Mouse (Mus musculus) splenic B cell, adult 2 months (primary cell): ENCODE measurements around the gene Gm11034.
A peak's percentile ranks its signal among the peaks of the same experiment; 100 is the strongest.

Experiments
- DNase-seq: peaks from one replicate; pipeline ENCODE4 v3.0.0-alpha.2; 2011; ENCODE audit warnings: low read depth, low spot score
- H3K27me3 ChIP-seq: 2 replicates; pipeline ENCODE4 v1.6.1; 2012; ENCODE audit warnings: mild to moderate bottlenecking, low read length, moderate library complexity, mixed read lengths; ENCODE audit not compliant: control insufficient read depth, poor library complexity, insufficient read depth, severe bottlenecking
- H3K36me3 ChIP-seq: 2 replicates; pipeline ENCODE4 v1.6.1; 2012; ENCODE audit warnings: mild to moderate bottlenecking, low read length, moderate library complexity, mixed read lengths; ENCODE audit not compliant: control insufficient read depth, poor library complexity, insufficient read depth, severe bottlenecking

The Gm11034 gene

GRCm38 (mm10) chr8:72213536-72213935 lies at the start of gene Gm11034:
TSS of gene Gm11034 (minus strand) at chr8:72213636.
- H3K36me3 ChIP-seq: no peaks in the 10 kb centered on the region
- no peaks in the 10 kb centered on the region for H3K27me3 ChIP-seq
- DNase-seq: no peak

- H3K27me3 ChIP-seq: no peaks in the 10 kb centered on the region
- H3K36me3 ChIP-seq: no peaks in the 10 kb centered on the region
- no peak for DNase-seq
These were observed 49.3 kb upstream of the Gm11034 start for GRCm38 (mm10) chr8:72262756-72263155.

DNA sequence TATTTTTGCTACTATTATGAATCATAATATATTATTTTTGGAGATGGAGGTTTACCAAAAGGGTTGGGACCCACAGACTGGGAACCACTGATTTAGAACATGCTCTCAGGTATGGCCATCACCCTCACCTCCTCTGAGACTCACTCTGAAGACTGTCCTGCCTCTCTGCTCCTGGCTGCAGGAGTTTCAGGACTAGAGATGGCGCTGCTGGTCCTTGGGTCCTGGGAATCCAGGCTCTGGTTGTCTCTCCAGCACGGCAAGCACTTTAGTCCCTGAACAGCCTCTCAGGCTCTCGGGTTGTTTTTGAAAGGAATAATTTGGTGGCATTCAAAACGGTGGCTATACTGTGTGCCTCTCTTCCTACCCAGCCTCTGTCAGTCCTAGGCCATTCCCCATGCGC lies 48.4 kb upstream of the Gm11034 start:
- Histone ChIP-seq H3K36me3 (no peaks in the 10 kb centered on the region; the same call in 1 of the 2 replicates), H3K27me3 (no peaks in the 10 kb centered on the region)
- no peak for DNase-seq

DNA sequence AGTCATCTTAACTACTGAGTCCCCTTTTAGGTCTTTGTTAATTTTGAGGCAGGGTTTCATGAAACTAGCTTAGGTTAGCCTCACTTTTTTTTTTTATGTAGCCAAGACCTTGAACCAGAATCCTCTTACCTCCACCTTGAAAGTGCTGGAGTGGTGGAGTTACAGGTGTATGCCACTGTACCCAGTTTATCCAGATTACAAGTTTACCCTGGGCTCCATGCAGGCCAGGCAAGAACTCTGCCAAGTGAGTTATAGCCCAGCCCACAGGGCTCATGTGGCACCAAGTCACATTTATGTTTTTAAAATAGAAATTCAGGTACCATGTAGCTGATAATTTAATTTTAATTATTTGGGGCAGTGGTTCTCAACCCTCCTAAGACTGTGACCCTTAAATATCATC lies 48.0 kb upstream of the Gm11034 start:
- no peak for DNase-seq
- Histone ChIP-seq H3K36me3 (peaks cover 2% of the 10 kb centered on the region; the same call in 1 of the 2 replicates), H3K27me3 (no peaks in the 10 kb centered on the region)

DNA sequence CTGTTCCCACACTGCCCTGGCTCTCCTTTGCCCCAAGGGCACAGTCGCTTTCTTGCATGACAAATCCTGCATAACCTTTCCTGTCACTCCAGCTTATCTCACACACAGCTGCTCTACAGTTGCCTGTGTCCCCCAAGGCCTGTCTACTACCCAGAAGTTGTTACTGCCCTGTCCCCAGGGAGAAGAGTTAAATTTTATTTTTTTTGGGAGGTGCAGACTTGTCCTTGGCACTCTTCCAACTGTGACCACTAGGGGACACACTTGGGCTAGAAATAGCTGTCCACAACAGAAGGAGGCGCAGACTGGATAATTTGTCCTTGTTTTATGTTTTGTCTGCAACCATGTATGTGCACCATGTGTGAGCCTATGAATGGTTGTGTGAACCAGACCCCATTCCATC lies 47.6 kb upstream of the Gm11034 start:
- DNase-seq: peak; percentile 93
- Histone ChIP-seq H3K27me3 (no peaks in the 10 kb centered on the region), H3K36me3 (peaks cover 2% of the 10 kb centered on the region; the same call in 1 of the 2 replicates)

DNA sequence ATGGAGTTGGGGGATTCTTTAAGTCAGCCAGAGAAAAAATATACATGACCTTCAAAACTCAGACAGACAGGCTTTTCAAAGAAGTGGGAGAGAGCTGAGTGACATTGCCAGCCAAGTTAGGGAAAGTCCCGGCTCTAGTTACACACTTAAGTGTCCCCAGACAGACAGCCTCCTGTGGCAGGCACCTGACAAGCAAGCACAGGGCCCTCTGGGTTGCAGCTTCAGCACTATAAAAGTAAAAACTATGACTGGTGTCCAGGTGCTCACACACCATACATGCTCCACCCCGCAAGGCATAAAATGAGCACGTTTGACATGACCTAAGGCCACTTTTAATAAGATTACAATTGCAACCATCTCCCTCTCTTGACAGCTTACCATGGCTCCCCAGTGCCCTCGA lies 47.1 kb upstream of the Gm11034 start:
- peaks cover 2% of the 10 kb centered on the region; the same call in 1 of the 2 replicates for H3K36me3 ChIP-seq
- H3K27me3 ChIP-seq: no peaks in the 10 kb centered on the region
- peak; percentile 50 for DNase-seq

DNA sequence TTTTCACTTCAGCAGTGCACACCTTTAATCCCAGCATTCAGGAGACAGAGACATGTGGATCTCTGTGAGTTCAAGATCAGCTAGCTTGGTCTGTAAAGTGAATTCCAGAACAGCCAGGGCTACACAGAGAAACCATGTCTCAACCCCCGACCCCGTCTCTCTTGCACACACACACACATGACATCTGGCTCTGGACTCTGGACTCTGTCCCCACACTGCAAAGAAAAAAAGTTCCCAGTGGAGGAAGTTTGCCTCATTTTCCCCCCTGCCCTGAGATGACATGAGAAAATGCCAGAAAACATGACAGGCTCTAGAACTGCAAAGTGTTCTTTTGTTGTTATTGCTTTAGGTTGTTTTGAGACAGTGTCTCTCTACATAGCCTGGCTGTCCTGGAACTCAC lies 46.4 kb upstream of the Gm11034 start:
- no peak for DNase-seq
- Histone ChIP-seq H3K36me3 (peaks cover 4% of the 10 kb centered on the region; the same call in 1 of the 2 replicates), H3K27me3 (no peaks in the 10 kb centered on the region)

DNA sequence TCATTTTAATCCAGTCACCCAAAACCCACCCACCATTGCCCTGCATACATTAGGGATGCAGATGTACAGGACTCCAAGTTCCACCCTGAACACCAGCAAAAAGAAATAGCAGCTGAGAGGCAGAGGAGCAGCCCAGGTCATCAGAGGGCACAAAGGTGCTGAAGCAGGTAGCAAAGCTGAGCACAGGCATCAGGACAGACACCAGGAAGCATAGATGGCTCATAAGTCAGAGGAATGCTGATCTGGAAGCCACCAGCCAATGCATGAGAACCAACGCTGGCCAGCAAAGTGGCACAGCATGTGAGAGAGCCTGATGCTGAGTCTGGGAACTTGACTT lies 44.4 kb upstream of the Gm11034 start:
- Histone ChIP-seq H3K27me3 (no peaks in the 10 kb centered on the region), H3K36me3 (peaks cover 6% of the 10 kb centered on the region; the same call in 1 of the 2 replicates)
- no peak for DNase-seq

DNA sequence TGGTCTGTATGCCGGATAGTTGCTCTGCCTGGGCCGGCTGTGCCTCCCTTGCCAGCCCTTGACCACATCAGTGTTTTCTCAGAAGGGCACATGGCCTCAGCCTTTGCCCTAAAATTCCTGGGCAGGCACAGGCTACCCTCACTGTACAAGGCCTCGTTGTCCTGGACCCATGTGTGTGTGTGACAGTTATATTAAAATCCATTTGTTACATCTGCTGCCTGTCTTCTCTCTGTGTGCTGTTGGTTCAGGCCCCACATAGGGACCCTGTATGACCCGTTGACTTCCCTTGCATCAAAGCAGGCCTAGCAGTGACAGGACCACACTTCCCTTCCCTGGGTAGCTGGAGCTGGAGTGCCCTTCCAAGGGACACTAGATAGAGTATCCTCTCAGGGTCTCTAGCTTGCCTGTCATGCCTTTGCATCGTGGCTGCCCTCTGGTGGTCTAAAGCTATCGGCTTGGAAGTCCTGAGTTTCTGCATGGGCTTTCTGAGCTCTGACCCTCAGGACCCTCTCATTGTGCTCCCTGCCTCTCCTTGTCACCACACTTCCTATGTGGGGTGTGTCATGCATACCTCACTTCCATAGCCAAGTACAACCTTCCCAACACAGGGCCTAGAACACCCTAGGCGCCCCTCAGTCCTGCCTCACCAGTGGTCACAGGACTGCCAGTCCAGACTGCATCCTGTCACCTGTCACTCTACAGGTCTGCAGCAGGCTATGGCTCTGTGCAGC lies 43.9 kb upstream of the Gm11034 start:
- peak; percentile 69 for DNase-seq
- peaks cover 6% of the 10 kb centered on the region; the same call in 1 of the 2 replicates for H3K36me3 ChIP-seq
- no peaks in the 10 kb centered on the region for H3K27me3 ChIP-seq

GRCm38 (mm10) chr8:72244610-72245009 lies 31.2 kb upstream of the Gm11034 start:
- no peak for DNase-seq
- H3K36me3 ChIP-seq: peaks cover 4% of the 10 kb centered on the region
- no peaks in the 10 kb centered on the region for H3K27me3 ChIP-seq

- no peak for DNase-seq
- Histone ChIP-seq H3K27me3 (no peaks in the 10 kb centered on the region), H3K36me3 (peaks cover 2% of the 10 kb centered on the region; the same call in 1 of the 2 replicates)
These were observed 28.8 kb upstream of the Gm11034 start for GRCm38 (mm10) chr8:72242226-72242625.

DNA sequence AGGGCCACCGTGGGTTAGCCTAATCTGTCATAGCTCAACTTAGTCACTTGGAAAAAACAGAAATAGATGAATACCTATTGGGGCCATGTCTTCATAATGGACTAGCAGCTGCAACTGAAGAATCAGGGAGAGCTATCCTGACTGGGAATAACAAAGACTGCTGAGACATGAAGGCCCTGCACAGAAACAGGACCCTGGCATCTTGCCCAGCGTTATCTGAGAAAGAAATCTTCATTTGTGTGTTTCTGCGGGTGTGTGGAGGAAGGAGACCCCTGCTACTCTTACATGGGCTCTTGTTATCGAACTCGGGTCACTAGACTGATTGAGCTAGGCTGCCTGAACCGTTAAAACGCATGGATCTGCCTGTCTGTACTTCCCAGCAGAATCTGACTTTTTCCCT lies 27.5 kb upstream of the Gm11034 start:
- no peak for DNase-seq

DNA sequence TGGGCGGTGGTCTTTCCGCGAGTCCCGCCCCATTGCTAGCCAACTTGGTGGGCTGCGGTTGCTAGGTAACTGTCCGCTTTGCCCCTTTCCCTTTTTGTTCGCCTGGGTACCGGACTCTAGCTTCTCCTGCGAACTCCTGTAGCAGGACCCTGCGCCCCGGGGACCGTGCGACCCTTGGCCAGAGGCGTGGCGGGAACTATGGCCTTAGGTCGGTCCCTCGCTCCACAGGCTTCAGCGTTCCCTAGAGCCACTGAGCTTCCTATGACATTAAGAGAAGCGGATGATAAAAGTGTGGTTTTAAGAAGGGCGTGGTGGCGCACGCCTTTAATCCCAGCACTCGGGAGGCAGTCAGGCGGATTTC lies 26.9 kb upstream of the Gm11034 start:
- Histone ChIP-seq H3K36me3 (peaks cover 2% of the 10 kb centered on the region; the same call in 1 of the 2 replicates), H3K27me3 (no peaks in the 10 kb centered on the region)
- no peak for DNase-seq

More for the DNA sequence above, 27.5 kb upstream of the Gm11034 start:
- no peaks in the 10 kb centered on the region for H3K27me3 ChIP-seq
- H3K36me3 ChIP-seq: peaks cover 2% of the 10 kb centered on the region; the same call in 1 of the 2 replicates

DNA sequence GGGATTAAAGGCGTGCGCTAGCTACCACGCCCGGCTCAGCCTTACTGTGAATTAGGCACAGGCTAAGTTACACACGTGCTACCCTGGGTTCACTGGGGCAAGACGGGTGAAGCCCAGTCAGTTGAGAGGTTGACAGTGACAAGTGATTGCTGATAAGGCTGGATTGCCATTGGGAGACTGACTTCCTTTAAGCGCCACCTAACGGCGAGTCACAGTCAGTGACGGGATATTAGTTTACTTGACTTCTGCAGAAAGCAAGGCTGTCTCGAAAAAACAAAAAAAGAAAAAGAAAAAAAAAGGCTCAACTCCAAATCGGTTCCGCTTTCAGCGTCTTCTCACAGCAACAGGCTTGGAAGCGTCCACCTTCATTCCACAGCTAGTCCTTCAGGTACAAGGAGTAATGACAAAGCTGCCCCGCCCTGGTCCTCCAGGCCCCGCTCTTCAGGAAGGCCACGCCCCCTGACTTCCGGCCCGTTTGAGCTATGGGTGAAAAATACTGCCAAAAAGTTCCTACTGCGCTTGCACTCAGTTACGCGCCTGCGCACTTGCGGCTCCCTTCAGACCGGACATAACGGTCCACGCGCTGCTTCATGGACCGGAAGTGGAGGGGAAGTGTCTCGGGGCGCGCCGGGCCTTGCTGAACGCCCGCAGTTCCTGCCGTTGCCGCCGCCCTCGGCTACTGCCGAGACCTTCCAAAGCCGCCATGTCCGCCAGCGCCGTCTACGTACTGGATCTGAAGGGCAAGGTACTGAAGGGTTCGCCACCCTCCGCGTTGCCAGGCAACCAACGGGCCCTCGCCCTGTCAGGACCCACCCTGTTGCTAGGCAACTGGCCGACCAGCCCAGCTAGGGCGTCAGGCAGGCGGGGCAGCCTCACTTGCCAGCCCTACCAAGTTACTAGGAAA lies 26.3 kb upstream of the Gm11034 start, which contains the start of gene Ap1m1:
Ap1m1 (plus strand) TSS at position 520 of the 904 bp plus-strand sequence.
- DNase-seq: peak; percentile 99
- peaks cover 2% of the 10 kb centered on the region; the same call in 1 of the 2 replicates for H3K36me3 ChIP-seq
- no peaks in the 10 kb centered on the region for H3K27me3 ChIP-seq

DNA sequence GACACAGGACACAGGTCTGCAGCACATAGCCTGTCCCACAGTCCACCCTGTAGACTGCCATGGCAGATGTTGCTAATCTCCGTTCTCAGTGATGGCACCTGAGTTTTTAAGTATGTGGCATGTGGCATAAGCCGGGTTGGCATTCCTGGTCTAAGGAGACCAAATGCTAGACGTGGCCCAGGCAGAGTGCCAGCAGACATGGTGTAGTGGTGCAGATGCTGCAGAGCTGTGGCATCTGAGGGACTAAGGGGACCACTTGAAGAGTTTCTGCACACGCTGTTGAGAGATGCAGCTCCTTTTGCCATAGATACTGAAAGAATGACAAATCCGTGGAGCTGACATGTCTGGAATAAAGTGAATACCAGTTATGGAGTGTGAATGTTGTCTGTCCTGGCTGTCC lies 9.2 kb upstream of the Gm11034 start:
- no peaks in the 10 kb centered on the region; the same call in 1 of the 2 replicates for H3K36me3 ChIP-seq
- no peaks in the 10 kb centered on the region for H3K27me3 ChIP-seq
- no peak for DNase-seq
